Mouse (Mus musculus): ENCODE data around the gene Slc4a3. TPM values are rescaled to one million over a fixed set of nuclear protein-coding genes. Genes with fewer than 3 reads are reported as not detected.

Gene Slc4a3
- polyA plus RNA-seq, 1 experiment from 2014 or later = 20.8 TPM

DNA sequence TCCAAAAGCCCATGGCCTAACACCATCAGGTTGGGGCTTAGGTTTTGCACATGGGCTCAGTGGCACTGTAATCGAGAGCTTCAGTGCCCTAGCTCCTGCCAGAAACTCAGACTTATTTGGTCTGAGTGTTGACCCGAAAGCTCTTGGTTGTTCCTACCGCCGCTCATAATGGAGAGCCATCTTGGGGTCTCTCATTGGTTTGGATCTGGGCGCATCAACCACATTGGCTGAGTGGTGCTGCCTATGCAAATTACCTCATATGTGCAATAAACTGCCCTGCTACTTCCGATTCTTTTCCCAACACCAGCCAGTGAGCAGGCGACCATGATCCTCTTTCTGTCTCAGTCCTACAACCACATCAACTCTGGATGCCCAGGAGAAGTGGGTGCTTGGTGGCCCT, 47.9 kb downstream of the Slc4a3 start:
- H3K4me1 ChIP-seq (ENCODE audit: control insufficient read depth in 2 of 2, insufficient read depth in 2 of 2, low read length in 2 of 2) = peaks cover 7 to 9% of the 10 kb centered on the region in 2 experiments; a peak in 3 of 4 replicates
- WGBS = 91% methylated on average over 7 of the region's 7 CpGs
- no peak overlapping the region for H3K4me2 ChIP-seq (ENCODE audit: low read length)
- no peaks in the 10 kb centered on the region for H3K36me3 ChIP-seq (ENCODE audit: control insufficient read depth, insufficient read depth, low read length)
- no peak overlapping the region for H3K27ac ChIP-seq (replicated peaks in 1 of 2; ENCODE audit: control insufficient read depth in 1 of 2, insufficient read depth in 1 of 2, low read depth in 2 of 2, low read length in 2 of 2)
- no peaks in the 10 kb centered on the region for H3K9me3 ChIP-seq (ENCODE audit: control insufficient read depth, low read length)
- ATAC-seq (ENCODE audit: insufficient number of reproducible peaks, insufficient read depth, low FRiP score, low read depth) = no peak
- no peaks in the 10 kb centered on the region; the same call in 1 of the 2 replicates for H3K27me3 ChIP-seq (ENCODE audit: control insufficient read depth, insufficient read depth, low read length)
- no peak overlapping the region for H3K4me3 ChIP-seq (ENCODE audit: control insufficient read depth in 1 of 2, insufficient read depth in 1 of 2, low read depth in 1 of 2, low read length in 2 of 2)
- no peak overlapping the region for H3K9ac ChIP-seq (ENCODE audit: low read length)

DNA sequence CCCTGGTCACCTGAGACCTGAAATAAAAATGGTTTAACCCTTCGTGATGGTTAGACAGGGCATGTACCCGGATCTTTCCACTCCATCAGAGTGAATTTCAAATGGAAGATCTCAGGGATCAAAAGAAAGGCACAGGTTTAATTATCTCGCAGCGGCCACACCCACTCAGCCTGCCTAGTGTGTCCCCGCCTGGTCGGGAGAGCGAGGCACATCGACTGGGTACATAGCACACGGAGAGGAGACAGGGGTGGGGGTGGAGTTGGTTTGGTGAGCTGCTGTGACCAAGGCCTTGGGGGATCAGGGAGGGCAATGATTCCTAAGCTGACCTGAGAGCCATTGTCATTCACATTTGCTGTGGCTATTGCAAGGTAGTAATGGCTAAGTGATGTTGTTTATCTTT, 48.8 kb downstream of the Slc4a3 start:
- no peak overlapping the region for H3K4me2 ChIP-seq (ENCODE audit: low read length)
- H3K36me3 ChIP-seq (ENCODE audit: control insufficient read depth, insufficient read depth, low read length) = no peaks in the 10 kb centered on the region

GRCm38 (mm10) chr1:75595930-75596329, 49.9 kb downstream of the Slc4a3 start:
- no peak for ATAC-seq (ENCODE audit: insufficient number of reproducible peaks, insufficient read depth, low FRiP score, low read depth)
- Histone ChIP-seq H3K9me3 (ENCODE audit: control insufficient read depth, low read length) (no peaks in the 10 kb centered on the region), H3K36me3 (ENCODE audit: control insufficient read depth, insufficient read depth, low read length) (no peaks in the 10 kb centered on the region), H3K9ac (ENCODE audit: low read length) (no peak overlapping the region), H3K4me1 (ENCODE audit: control insufficient read depth in 2 of 2, insufficient read depth in 2 of 2, low read length in 2 of 2) (peaks cover 4 to 5% of the 10 kb centered on the region in 2 experiments; a peak in 2 of 4 replicates), H3K27ac (replicated peaks in 1 of 2; ENCODE audit: control insufficient read depth in 1 of 2, insufficient read depth in 1 of 2, low read depth in 2 of 2, low read length in 2 of 2) (no peak overlapping the region), H3K4me2 (ENCODE audit: low read length) (no peak overlapping the region), H3K4me3 (ENCODE audit: control insufficient read depth in 1 of 2, insufficient read depth in 1 of 2, low read depth in 1 of 2, low read length in 2 of 2) (no peak overlapping the region), H3K27me3 (ENCODE audit: control insufficient read depth, insufficient read depth, low read length) (peaks cover 5% of the 10 kb centered on the region)
- 35% methylated on average over 3 of the region's 3 CpGs for WGBS

More for the DNA sequence above, 48.8 kb downstream of the Slc4a3 start:
- no peak for ATAC-seq (ENCODE audit: insufficient number of reproducible peaks, insufficient read depth, low FRiP score, low read depth)
- no peak overlapping the region for H3K4me3 ChIP-seq (ENCODE audit: control insufficient read depth in 1 of 2, insufficient read depth in 1 of 2, low read depth in 1 of 2, low read length in 2 of 2)
- WGBS = 45% methylated on average over 9 of the region's 9 CpGs
- H3K27me3 ChIP-seq (ENCODE audit: control insufficient read depth, insufficient read depth, low read length) = no peaks in the 10 kb centered on the region; the same call in 1 of the 2 replicates
- H3K9ac ChIP-seq (ENCODE audit: low read length) = no peak overlapping the region
- no peaks in the 10 kb centered on the region for H3K9me3 ChIP-seq (ENCODE audit: control insufficient read depth, low read length)
- H3K4me1 ChIP-seq (ENCODE audit: control insufficient read depth in 2 of 2, insufficient read depth in 2 of 2, low read length in 2 of 2) = peaks cover 4 to 5% of the 10 kb centered on the region in 2 experiments; a peak in 2 of 4 replicates
- no peak overlapping the region for H3K27ac ChIP-seq (replicated peaks in 1 of 2; ENCODE audit: control insufficient read depth in 1 of 2, insufficient read depth in 1 of 2, low read depth in 2 of 2, low read length in 2 of 2)

DNA sequence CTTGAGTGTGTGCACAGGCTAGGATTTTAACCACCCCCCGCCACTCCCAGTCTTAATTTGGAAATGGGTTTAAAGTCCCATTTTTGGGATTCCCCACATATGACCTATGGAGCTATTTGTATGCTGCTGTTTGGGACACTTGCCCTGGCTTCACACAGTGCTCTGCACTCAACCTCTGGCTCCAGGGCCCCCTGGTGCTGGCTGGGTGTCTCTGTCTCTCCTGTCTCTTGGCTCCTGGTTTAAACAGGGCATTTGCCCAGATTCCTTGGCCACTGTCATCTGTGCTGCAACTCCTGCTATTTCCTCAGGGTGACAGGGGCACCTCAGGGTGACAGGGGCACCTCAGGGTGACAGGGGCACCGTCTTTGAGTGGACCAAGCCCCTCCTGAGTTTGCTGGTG, 50.8 kb downstream of the Slc4a3 start:
- ATAC-seq (ENCODE audit: insufficient number of reproducible peaks, insufficient read depth, low FRiP score, low read depth) = no peak
- Histone ChIP-seq H3K27me3 (ENCODE audit: control insufficient read depth, insufficient read depth, low read length) (peaks cover 14% of the 10 kb centered on the region), H3K4me2 (ENCODE audit: low read length) (no peak overlapping the region), H3K9me3 (ENCODE audit: control insufficient read depth, low read length) (no peaks in the 10 kb centered on the region), H3K27ac (replicated peaks in 1 of 2; ENCODE audit: control insufficient read depth in 1 of 2, insufficient read depth in 1 of 2, low read depth in 2 of 2, low read length in 2 of 2) (no peak overlapping the region), H3K4me3 (ENCODE audit: control insufficient read depth in 1 of 2, insufficient read depth in 1 of 2, low read depth in 1 of 2, low read length in 2 of 2) (no peak overlapping the region), H3K9ac (ENCODE audit: low read length) (no peak overlapping the region), H3K4me1 (ENCODE audit: control insufficient read depth in 2 of 2, insufficient read depth in 2 of 2, low read length in 2 of 2) (peaks cover 4 to 5% of the 10 kb centered on the region in 2 experiments; a peak in 2 of 4 replicates), H3K36me3 (ENCODE audit: control insufficient read depth, insufficient read depth, low read length) (no peaks in the 10 kb centered on the region)
- WGBS = 68% methylated on average over 2 of the region's 2 CpGs

DNA sequence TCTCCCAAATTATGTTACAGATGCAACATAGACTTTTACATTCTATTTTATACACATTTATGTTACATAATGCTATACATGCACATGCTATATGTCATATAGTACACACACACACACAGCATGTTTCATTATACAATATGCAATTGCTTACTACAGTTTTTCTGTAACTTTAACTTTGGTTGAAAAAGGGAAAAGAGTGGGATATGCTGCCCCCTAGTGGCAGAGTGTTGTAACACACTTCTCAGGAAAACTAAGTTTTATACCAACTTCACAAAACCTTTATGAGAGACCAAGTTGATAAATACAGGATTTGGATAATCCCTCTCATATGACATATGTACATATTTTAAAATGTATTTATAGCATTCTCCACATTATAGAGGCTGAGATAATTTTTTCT, 51.6 kb downstream of the Slc4a3 start:
- Histone ChIP-seq H3K36me3 (ENCODE audit: control insufficient read depth, insufficient read depth, low read length) (no peaks in the 10 kb centered on the region), H3K27ac (replicated peaks in 1 of 2; ENCODE audit: control insufficient read depth in 1 of 2, insufficient read depth in 1 of 2, low read depth in 2 of 2, low read length in 2 of 2) (no peak overlapping the region), H3K9me3 (ENCODE audit: control insufficient read depth, low read length) (no peaks in the 10 kb centered on the region), H3K27me3 (ENCODE audit: control insufficient read depth, insufficient read depth, low read length) (peaks cover 18% of the 10 kb centered on the region), H3K9ac (ENCODE audit: low read length) (no peak overlapping the region), H3K4me2 (ENCODE audit: low read length) (no peak overlapping the region), H3K4me1 (ENCODE audit: control insufficient read depth in 2 of 2, insufficient read depth in 2 of 2, low read length in 2 of 2) (peaks cover 4 to 5% of the 10 kb centered on the region in 2 experiments; a peak in 2 of 4 replicates), H3K4me3 (ENCODE audit: control insufficient read depth in 1 of 2, insufficient read depth in 1 of 2, low read depth in 1 of 2, low read length in 2 of 2) (no peak overlapping the region)
- ATAC-seq (ENCODE audit: insufficient number of reproducible peaks, insufficient read depth, low FRiP score, low read depth) = no peak

DNA sequence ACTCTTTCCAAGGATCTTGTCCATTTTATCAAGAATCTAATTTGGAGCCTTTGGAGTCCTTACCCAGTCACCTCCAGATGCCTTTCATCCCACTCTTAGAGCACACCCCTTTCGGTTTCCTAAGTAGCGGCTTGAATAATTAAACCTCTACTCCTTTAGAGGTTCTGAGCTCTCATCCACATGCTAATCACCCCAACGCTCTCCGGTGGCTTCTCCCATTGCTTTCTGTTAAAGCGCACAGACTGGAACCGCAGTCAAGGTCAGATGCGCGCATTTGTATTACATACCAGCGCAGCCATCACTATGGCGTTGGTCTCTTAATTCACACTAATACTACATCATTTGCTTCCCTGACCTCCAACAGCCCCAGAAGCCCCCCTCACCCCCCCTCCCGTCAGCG, 55.7 kb downstream of the Slc4a3 start:
- no peak overlapping the region for H3K9ac ChIP-seq (ENCODE audit: low read length)
- H3K4me2 ChIP-seq (ENCODE audit: low read length) = peak overlapping the region; percentile 21; the same call in 1 of the 2 replicates
- no peak for ATAC-seq (ENCODE audit: insufficient number of reproducible peaks, insufficient read depth, low FRiP score, low read depth)
- no peaks in the 10 kb centered on the region; a peak in 1 of 4 replicates for H3K4me1 ChIP-seq (ENCODE audit: control insufficient read depth in 2 of 2, insufficient read depth in 2 of 2, low read length in 2 of 2)
- H3K36me3 ChIP-seq (ENCODE audit: control insufficient read depth, insufficient read depth, low read length) = no peaks in the 10 kb centered on the region
- H3K27me3 ChIP-seq (ENCODE audit: control insufficient read depth, insufficient read depth, low read length) = peaks cover 18% of the 10 kb centered on the region
- no peaks in the 10 kb centered on the region for H3K9me3 ChIP-seq (ENCODE audit: control insufficient read depth, low read length)
- H3K27ac ChIP-seq (replicated peaks in 1 of 2; ENCODE audit: control insufficient read depth in 1 of 2, insufficient read depth in 1 of 2, low read depth in 2 of 2, low read length in 2 of 2) = no peak overlapping the region
- WGBS = 23% methylated on average over 10 of the region's 12 CpGs
- no peak overlapping the region for H3K4me3 ChIP-seq (ENCODE audit: control insufficient read depth in 1 of 2, insufficient read depth in 1 of 2, low read depth in 1 of 2, low read length in 2 of 2)

- no peak for ATAC-seq (ENCODE audit: insufficient number of reproducible peaks, insufficient read depth, low FRiP score, low read depth)
- 70% methylated on average over 7 of the region's 7 CpGs for WGBS
Observed at GRCm38 (mm10) chr1:75603584-75603983, 57.5 kb downstream of the Slc4a3 start.

GRCm38 (mm10) chr1:75608225-75608624, 62.2 kb downstream of the Slc4a3 start:
- Histone ChIP-seq H3K4me3 (ENCODE audit: control insufficient read depth in 1 of 2, insufficient read depth in 1 of 2, low read depth in 1 of 2, low read length in 2 of 2) (no peak overlapping the region), H3K4me1 (ENCODE audit: control insufficient read depth in 2 of 2, insufficient read depth in 2 of 2, low read length in 2 of 2) (no peaks in the 10 kb centered on the region), H3K36me3 (ENCODE audit: control insufficient read depth, insufficient read depth, low read length) (no peaks in the 10 kb centered on the region), H3K9me3 (ENCODE audit: control insufficient read depth, low read length) (no peaks in the 10 kb centered on the region), H3K27me3 (ENCODE audit: control insufficient read depth, insufficient read depth, low read length) (no peaks in the 10 kb centered on the region), H3K9ac (ENCODE audit: low read length) (no peak overlapping the region), H3K27ac (replicated peaks in 1 of 2; ENCODE audit: control insufficient read depth in 1 of 2, insufficient read depth in 1 of 2, low read depth in 2 of 2, low read length in 2 of 2) (no peak overlapping the region), H3K4me2 (ENCODE audit: low read length) (no peak overlapping the region)
- 89% methylated on average over 7 of the region's 7 CpGs for WGBS
- no peak for ATAC-seq (ENCODE audit: insufficient number of reproducible peaks, insufficient read depth, low FRiP score, low read depth)

More at GRCm38 (mm10) chr1:75603584-75603983, 57.5 kb downstream of the Slc4a3 start:
- Histone ChIP-seq H3K36me3 (ENCODE audit: control insufficient read depth, insufficient read depth, low read length) (no peaks in the 10 kb centered on the region), H3K9ac (ENCODE audit: low read length) (no peak overlapping the region), H3K4me2 (ENCODE audit: low read length) (no peak overlapping the region), H3K27ac (replicated peaks in 1 of 2; ENCODE audit: control insufficient read depth in 1 of 2, insufficient read depth in 1 of 2, low read depth in 2 of 2, low read length in 2 of 2) (no peak overlapping the region), H3K9me3 (ENCODE audit: control insufficient read depth, low read length) (no peaks in the 10 kb centered on the region), H3K4me1 (ENCODE audit: control insufficient read depth in 2 of 2, insufficient read depth in 2 of 2, low read length in 2 of 2) (no peaks in the 10 kb centered on the region), H3K27me3 (ENCODE audit: control insufficient read depth, insufficient read depth, low read length) (peaks cover 18% of the 10 kb centered on the region), H3K4me3 (ENCODE audit: control insufficient read depth in 1 of 2, insufficient read depth in 1 of 2, low read depth in 1 of 2, low read length in 2 of 2) (no peak overlapping the region)
